Comparison of ENCODE assay signal across 9 mouse cellular contexts in the genomic region with DNA sequence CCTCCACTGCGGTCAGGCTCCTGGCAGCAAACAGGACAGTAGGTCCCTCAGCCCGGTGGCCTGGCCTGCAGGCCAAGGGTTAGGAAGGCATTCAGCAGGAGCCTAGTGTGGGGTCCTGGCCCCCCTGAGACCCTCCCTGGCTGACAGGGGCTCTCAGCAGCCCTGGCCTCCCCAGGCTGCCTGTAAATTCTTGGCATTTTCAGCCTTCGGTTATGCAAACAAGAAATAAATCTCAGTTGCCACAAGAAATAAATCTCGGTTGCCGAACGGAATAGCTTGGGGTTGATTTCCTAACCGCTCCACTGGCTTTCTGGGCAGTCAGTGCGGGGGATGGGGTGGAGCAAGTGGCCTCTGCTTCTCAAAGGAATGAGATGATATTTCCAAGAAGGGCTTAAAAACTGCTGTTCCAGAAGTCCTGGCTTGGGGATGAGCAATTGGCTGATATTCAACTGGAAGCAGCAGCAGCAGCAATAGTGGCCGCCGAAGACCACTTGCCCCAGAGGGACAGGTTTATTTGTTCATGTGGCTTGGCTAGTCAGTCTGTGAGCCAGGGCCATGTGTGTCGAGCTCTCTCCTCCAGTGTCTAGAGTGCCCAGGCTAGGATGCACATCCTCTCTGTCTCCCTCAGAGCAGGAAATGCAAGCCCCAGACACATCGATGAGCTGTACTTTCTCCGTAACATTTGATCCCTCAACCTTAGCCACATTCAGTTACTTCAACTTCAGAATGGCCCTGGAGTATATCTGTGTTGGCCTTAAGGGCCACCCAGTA. TPM values are rescaled to one million over a fixed set of nuclear protein-coding genes. Genes with fewer than 3 reads are reported as not detected.
DNase-seq lines count a peak whose midpoint lies in the region; ATAC-seq and TF ChIP-seq lines count a peak whose summit lies in the region.
"Had no signal": no experiment of that assay in that cellular context is flagged by ENCODE, and none has a peak within 500 bp of the region (broad histone marks: within the 10 kb centered on the region; RNA-seq: fewer than 3 reads in every experiment).

No protein-coding gene starts in this region.

- in situ Hi-C loops in Patski (cut with MboI; ENCODE audit: low pct_unique_long_range_greater_than_20kb): loop anchor here (5.0 to 25.0 kb wide), 4 partner anchors 61 to 996 kb away; a partner anchor contains a TSS

- peak; percentile 56 for ATAC-seq in Patski
- ATAC-seq in limb, embryonic 11.5 days (ENCODE audit: insufficient number of reproducible peaks, low FRiP score, low TSS enrichment, low read depth): no peak
- no peak for ATAC-seq in activated CD4-positive, CD25-positive, alpha-beta regulatory T cell, adult 4 months

- no peak for TF ChIP-seq CTCF in Patski (IDR thresholded peaks at IDR 0.05)

- no peaks in the 10 kb centered on the region for H3K9me3 ChIP-seq in limb, embryonic 11.5 days (ENCODE audit: control insufficient read depth, low read length)

- intact Hi-C loops in gastrocnemius, postnatal 36 days (cut with DNase I): no loop called here

- POLR2A ChIA-PET in Patski (lab: Charles Lee): interaction anchor here (0.5 to 2.3 kb wide), 6 partner anchors 22 to 1258 kb away, joined by 3 to 7 read pairs (median 5); a partner anchor contains a TSS

- CTCF ChIA-PET in Patski (lab: Charles Lee): interaction anchor here (1.4 to 3.2 kb wide), 5 partner anchors 9 to 78 kb away, joined by 4 to 21 read pairs (median 7); no protein-coding TSS in a partner anchor

- no peaks in the 10 kb centered on the region for H3K36me3 ChIP-seq in limb, embryonic 11.5 days (ENCODE audit: control insufficient read depth, insufficient read depth, low read length)

- no peaks in the 10 kb centered on the region for H3K27me3 ChIP-seq in Patski
- H3K27me3 ChIP-seq in limb, embryonic 11.5 days (ENCODE audit: control insufficient read depth, insufficient read depth, low read length): no peaks in the 10 kb centered on the region

- peak overlapping the region; percentile 17; the same call in 1 of the 2 replicates for H3K9ac ChIP-seq in limb, embryonic 11.5 days (ENCODE audit: low read length)

- DNase-seq in Patski (ENCODE audit: low read depth, low spot score): peak; percentile 96
- peak; percentile 73 for DNase-seq in adrenal gland, postnatal 10 days
- peak; percentile 40 to 54 for DNase-seq in gastrocnemius, postnatal 36 days
- peak; percentile 52 for DNase-seq in limb, embryonic 11.5 days (ENCODE audit: low spot score)
- DNase-seq in frontal cortex, postnatal 14 days (ENCODE audit: low spot score in 2 of 2): no peak
- DNase-seq in layer of hippocampus, postnatal 25 days (ENCODE audit: extremely low spot score in 1 of 2, low spot score in 1 of 2): no peak
- no peak for DNase-seq in spleen, postnatal 10 days (ENCODE audit: low spot score in 2 of 2)

- H3K4me2 ChIP-seq in limb, embryonic 11.5 days (ENCODE audit: low read depth, severe bottlenecking): no peak overlapping the region

- H3K4me3 ChIP-seq in limb, embryonic 11.5 days (ENCODE audit: low read depth, low read length): no peak overlapping the region
- H3K4me3 ChIP-seq: myocyte had no signal

- no peak overlapping the region for H3K27ac ChIP-seq in limb, embryonic 11.5 days (replicated peaks; ENCODE audit: low read depth, low read length)

- H3K4me1 ChIP-seq in limb, embryonic 11.5 days (ENCODE audit: control insufficient read depth, insufficient read depth, low read length): peaks cover 23% of the 10 kb centered on the region

- WGBS in limb, embryonic 11.5 days: 51% methylated on average over 13 of the region's 13 CpGs

RNA-seq across cellular contexts. Expression of a gene that starts 5.2 kb away (rescaled TPM):
- polyA plus RNA-seq in Patski (2021): 44.3 TPM
- under 1 TPM in 1 of 2 experiments, not detected in 1; 0.51 TPM for total RNA-seq in adrenal gland, postnatal 10 days (2021)
- total RNA-seq in gastrocnemius, postnatal 36 days (2021): under 1 TPM; 0.10 to 0.15 TPM
- 0.23 TPM in 1 of 2 replicates, not detected in the other for polyA plus RNA-seq in limb, embryonic 11.5 days (2014; fragmentation: Nextera tagmentation; extraction: Ambion mirVana)
- polyA plus RNA-seq in activated CD4-positive, CD25-positive, alpha-beta regulatory T cell, adult 4 months (2017; shearing (Covaris generic)): not detected
- under 1 TPM; 0.30 to 0.96 TPM for total RNA-seq in layer of hippocampus, postnatal 25 days (2021)

Comparison
In these comparisons a context has a peak if more than half of its experiments do, and no peak if none do; other contexts are left out.
1. DNase-seq: peak in Patski (single experiment), adrenal gland, postnatal 10 days (single experiment), gastrocnemius, postnatal 36 days (2 of 2) and limb, embryonic 11.5 days (single experiment); none in frontal cortex, postnatal 14 days (0 of 2), layer of hippocampus, postnatal 25 days (0 of 2) and spleen, postnatal 10 days (0 of 2).